8 mouse cellular contexts compared by ENCODE assay signal in genomic region chr3:41083790-41084112, GRCm38 (mm10). TPM values are rescaled to one million over a fixed set of nuclear protein-coding genes. Genes with fewer than 3 reads are reported as not detected.
DNase-seq lines count a peak whose midpoint lies in the region; ATAC-seq and TF ChIP-seq lines count a peak whose summit lies in the region.

No protein-coding gene starts in this region.

- no peaks in the 10 kb centered on the region for H3K27me3 ChIP-seq in kidney, postnatal 0 days (ENCODE audit: insufficient read depth, low read length)
- no peaks in the 10 kb centered on the region for H3K27me3 ChIP-seq in hindbrain, embryonic 16.5 days (replicated peaks; ENCODE audit: control insufficient read depth, insufficient read depth, low read length)
- no peaks in the 10 kb centered on the region for H3K27me3 ChIP-seq in midbrain, embryonic 14.5 days (ENCODE audit: control insufficient read depth, insufficient read depth, low read length)

- H3K36me3 ChIP-seq in kidney, postnatal 0 days (ENCODE audit: insufficient read depth, low read length): no peaks in the 10 kb centered on the region
- no peaks in the 10 kb centered on the region for H3K36me3 ChIP-seq in hindbrain, embryonic 16.5 days (ENCODE audit: control insufficient read depth, insufficient read depth, low read length)
- no peaks in the 10 kb centered on the region for H3K36me3 ChIP-seq in midbrain, embryonic 14.5 days (ENCODE audit: control insufficient read depth, insufficient read depth, low read length)

- H3K4me2 ChIP-seq in kidney, postnatal 0 days (ENCODE audit: low read length): peak overlapping the region; percentile 97
- H3K4me2 ChIP-seq in hindbrain, embryonic 16.5 days (ENCODE audit: low read length): peak overlapping the region; percentile 59
- peak overlapping the region; percentile 73 for H3K4me2 ChIP-seq in midbrain, embryonic 14.5 days (ENCODE audit: low read length)

- peaks cover 7% of the 10 kb centered on the region; the same call in 1 of the 2 replicates for H3K4me1 ChIP-seq in kidney, postnatal 0 days (replicated peaks; ENCODE audit: insufficient read depth, low read length)
- H3K4me1 ChIP-seq in brown adipose tissue, adult 24 weeks (ENCODE audit: control insufficient read depth, insufficient read depth, insufficient read length, low read length): no peaks in the 10 kb centered on the region
- H3K4me1 ChIP-seq in hindbrain, embryonic 16.5 days (ENCODE audit: control insufficient read depth, insufficient read depth, low read depth, low read length): peaks cover 14% of the 10 kb centered on the region
- H3K4me1 ChIP-seq in midbrain, embryonic 14.5 days (ENCODE audit: control insufficient read depth, insufficient read depth, low read length): peaks cover 23% of the 10 kb centered on the region

- H3K9ac ChIP-seq in kidney, postnatal 0 days (ENCODE audit: low read depth, low read length): peak overlapping the region; percentile 82
- peak overlapping the region; percentile 83 for H3K9ac ChIP-seq in hindbrain, embryonic 16.5 days (ENCODE audit: low read depth, low read length)
- H3K9ac ChIP-seq in midbrain, embryonic 14.5 days (replicated peaks; ENCODE audit: low read length): peak overlapping the region; percentile 78

- no peak for TF ChIP-seq CTCF in kidney, postnatal 0 days (IDR thresholded peaks at IDR 0.05; ENCODE audit: low read depth)

- 3% methylated on average over 6 of the region's 6 CpGs for WGBS in kidney, postnatal 0 days
- WGBS in hindbrain, embryonic 16.5 days: 3% methylated on average over 6 of the region's 6 CpGs
- 4% methylated on average over 6 of the region's 6 CpGs for WGBS in midbrain, embryonic 14.5 days

- H3K27ac ChIP-seq in kidney, postnatal 0 days: peak overlapping the region; percentile 78
- H3K27ac ChIP-seq in brown adipose tissue, adult 24 weeks (replicated peaks; ENCODE audit: low read depth, low read length): peak overlapping the region; percentile 66
- peak overlapping the region; percentile 93 for H3K27ac ChIP-seq in hindbrain, embryonic 16.5 days (ENCODE audit: low read depth, low read length)
- peak overlapping the region; percentile 95 for H3K27ac ChIP-seq in midbrain, embryonic 14.5 days (replicated peaks; ENCODE audit: low read depth, low read length)

- no peaks in the 10 kb centered on the region for H3K9me3 ChIP-seq in kidney, postnatal 0 days (replicated peaks; ENCODE audit: low read length)
- no peaks in the 10 kb centered on the region for H3K9me3 ChIP-seq in hindbrain, embryonic 16.5 days (ENCODE audit: control insufficient read depth, low read length)
- H3K9me3 ChIP-seq in midbrain, embryonic 14.5 days (ENCODE audit: control insufficient read depth, low read length): no peaks in the 10 kb centered on the region

- 0 out of 2 replicates have a peak, but pooled peaks have one; percentile 6 for ATAC-seq in kidney, postnatal 0 days (replicated peaks; ENCODE audit: low FRiP score, low read depth)
- ATAC-seq in hindbrain, embryonic 16.5 days: peak; percentile 28
- ATAC-seq in midbrain, embryonic 14.5 days (ENCODE audit: low FRiP score, low TSS enrichment): peak; percentile 18

- peak overlapping the region; percentile 90 for H3K4me3 ChIP-seq in kidney, postnatal 0 days (replicated peaks; ENCODE audit: low read depth, low read length)
- peak overlapping the region; percentile 82 for H3K4me3 ChIP-seq in brown adipose tissue, adult 24 weeks (ENCODE audit: insufficient read depth, low read depth, low read length)
- H3K4me3 ChIP-seq in hindbrain, embryonic 16.5 days (ENCODE audit: low read length): peak overlapping the region; percentile 94
- peak overlapping the region; percentile 81 for H3K4me3 ChIP-seq in midbrain, embryonic 14.5 days (replicated peaks; ENCODE audit: low read depth, low read length)

- peak; percentile 44 for DNase-seq in kidney, postnatal 0 days (ENCODE audit: low spot score)
- no peak for DNase-seq in kidney, adult 8-10 months
- peak; percentile 70 for DNase-seq in midbrain, embryonic 14.5 days
- DNase-seq in cerebellum, postnatal 4 days (ENCODE audit: low spot score in 2 of 2): no peak
- no peak for DNase-seq in spleen, adult 18-20 months
- DNase-seq in testis, postnatal 14 days (ENCODE audit: low spot score): no peak

RNA-seq across cellular contexts. Expression of gene Pgrmc2, which starts 0.9 kb away (rescaled TPM):
- polyA plus RNA-seq in kidney, postnatal 0 days (2015; fragmentation: Nextera tagmentation; extraction: Ambion mirVana): 35.8 and 36.0 TPM in 2 replicates
- 70.7 and 98.3 TPM in 2 replicates for polyA plus RNA-seq in brown adipose tissue, adult 24 weeks (2012; ENCODE audit: insufficient read depth, insufficient read length, missing spikeins)
- polyA plus RNA-seq in hindbrain, embryonic 16.5 days (2015; fragmentation: Nextera tagmentation; extraction: Ambion mirVana): 28.6 and 29.4 TPM in 2 replicates
- 20.0 and 23.0 TPM in 2 replicates for polyA plus RNA-seq in midbrain, embryonic 14.5 days (2014; fragmentation: Nextera tagmentation; extraction: Ambion mirVana)

Comparison
In these comparisons a context has a peak if more than half of its experiments do, and no peak if none do; other contexts are left out.
1. DNase-seq: peak in kidney, postnatal 0 days (single experiment) and midbrain, embryonic 14.5 days (single experiment); none in kidney, adult 8-10 months (0 of 2), cerebellum, postnatal 4 days (0 of 2), spleen, adult 18-20 months (0 of 2) and testis, postnatal 14 days (single experiment).
2. Peak in every context shown above with its lines, with median percentiles within 50 percentile points of each other: ATAC-seq, H3K27ac ChIP-seq, H3K4me2 ChIP-seq, H3K4me3 ChIP-seq and H3K9ac ChIP-seq.